Mouse (Mus musculus): ENCODE results near the gene Shc2. TPM values are rescaled to one million over a fixed set of nuclear protein-coding genes. Genes with fewer than 3 reads are reported as not detected.

Shc2 gene
- polyA plus RNA-seq, 1 experiment: 2.3 TPM

DNA sequence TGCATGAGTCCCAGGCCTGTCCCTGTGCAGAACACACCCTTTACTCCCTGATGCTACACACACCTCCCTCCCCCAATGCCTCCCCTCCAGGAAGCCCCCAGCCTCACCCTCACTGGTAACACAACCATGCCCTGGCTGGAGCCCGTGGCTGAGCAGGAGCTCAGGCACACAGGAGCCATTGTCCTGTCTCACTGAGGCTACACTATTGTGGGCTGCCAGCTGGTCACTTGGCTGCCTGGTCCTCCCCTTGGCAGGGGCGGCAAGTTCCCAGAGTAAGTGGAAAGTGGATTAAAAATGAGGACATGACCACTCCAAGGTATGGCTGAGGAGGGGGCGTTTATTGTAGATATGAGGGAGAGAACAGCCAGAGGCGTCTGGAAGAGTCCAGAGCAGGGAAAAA, 31.2 kb downstream of the Shc2 start:
- no peak overlapping the region for H3ac ChIP-seq (ENCODE audit: control insufficient read depth, insufficient read length)
- peaks cover 21% of the 10 kb centered on the region for H3K27me3 ChIP-seq (ENCODE audit: control insufficient read depth, insufficient read depth, insufficient read length)
- H3K79me2 ChIP-seq (ENCODE audit: control insufficient read depth, insufficient read depth): no peaks in the 10 kb centered on the region
- H3K4me3 ChIP-seq: no peak overlapping the region
- H3K4me2 ChIP-seq (ENCODE audit: low read depth): no peak overlapping the region
- H3K36me3 ChIP-seq (ENCODE audit: control insufficient read depth, insufficient read depth): no peaks in the 10 kb centered on the region
- TF ChIP-seq POLR2A (IDR thresholded peaks at IDR 0.05; ENCODE audit: insufficient read length, low read depth) (no peak), CEBPB (IDR thresholded peaks at IDR 0.05; ENCODE audit: insufficient read depth, poor library complexity, severe bottlenecking) (no peak), E2F4 (IDR thresholded peaks at IDR 0.05; ENCODE audit: insufficient read depth) (no peak), POLR2AphosphoS2 (IDR thresholded peaks at IDR 0.05; ENCODE audit: insufficient read length, low read depth) (no peak), TCF3 (IDR thresholded peaks at IDR 0.05; ENCODE audit: insufficient read length, low read depth) (no peak), MAX (IDR thresholded peaks at IDR 0.05; ENCODE audit: low read depth) (no peak), MYOG (IDR thresholded peaks at IDR 0.05; ENCODE audit: control insufficient read depth in 1 of 3, insufficient read depth in 1 of 3, insufficient read length in 2 of 3, low read depth in 2 of 3) (no peak), MYOD1 (IDR thresholded peaks at IDR 0.05; ENCODE audit: control insufficient read depth in 1 of 3, insufficient read length in 2 of 3, low read depth in 2 of 3) (no peak), SRF (IDR thresholded peaks at IDR 0.05; ENCODE audit: control insufficient read depth, insufficient read length, low read depth) (no peak), TCF12 (IDR thresholded peaks at IDR 0.05; ENCODE audit: insufficient read depth, poor library complexity, severe bottlenecking) (no peak)

DNA sequence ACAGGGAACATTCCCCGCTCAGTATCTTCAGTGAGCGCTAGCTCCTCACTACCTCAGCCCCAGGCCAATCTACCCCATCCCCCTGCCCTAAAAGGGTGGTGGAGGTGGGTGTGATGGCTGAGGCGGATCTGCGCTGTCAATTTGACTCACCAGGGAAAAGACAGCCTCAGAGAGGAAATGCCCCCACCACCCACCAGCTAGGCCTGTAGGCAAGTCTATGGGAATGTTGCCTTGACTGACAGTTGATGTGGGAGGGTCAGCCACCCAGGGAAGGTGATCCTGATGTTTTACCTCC, 39.8 kb downstream of the Shc2 start:
- peaks cover 34% of the 10 kb centered on the region for H3K27me3 ChIP-seq (ENCODE audit: control insufficient read depth, insufficient read depth, insufficient read length)
- TF ChIP-seq REST (IDR thresholded peaks at IDR 0.05; ENCODE audit: insufficient read depth, insufficient read length) (no peak), MYOD1 (IDR thresholded peaks at IDR 0.05; ENCODE audit: control insufficient read depth in 1 of 3, insufficient read length in 2 of 3, low read depth in 2 of 3) (no peak), TCF3 (IDR thresholded peaks at IDR 0.05; ENCODE audit: insufficient read length, low read depth) (no peak), TCF12 (IDR thresholded peaks at IDR 0.05; ENCODE audit: insufficient read depth, poor library complexity, severe bottlenecking) (no peak), POLR2AphosphoS2 (IDR thresholded peaks at IDR 0.05; ENCODE audit: insufficient read length, low read depth) (no peak), POLR2A (IDR thresholded peaks at IDR 0.05; ENCODE audit: insufficient read length, low read depth) (no peak), MAX (IDR thresholded peaks at IDR 0.05; ENCODE audit: low read depth) (no peak), SRF (IDR thresholded peaks at IDR 0.05; ENCODE audit: control insufficient read depth, insufficient read length, low read depth) (no peak), E2F4 (IDR thresholded peaks at IDR 0.05; ENCODE audit: insufficient read depth) (no peak), MYOG (IDR thresholded peaks at IDR 0.05; ENCODE audit: control insufficient read depth in 1 of 3, insufficient read depth in 1 of 3, insufficient read length in 2 of 3, low read depth in 2 of 3) (no peak), USF1 (IDR thresholded peaks at IDR 0.05; ENCODE audit: low read depth) (no peak), CEBPB (IDR thresholded peaks at IDR 0.05; ENCODE audit: insufficient read depth, poor library complexity, severe bottlenecking) (no peak)
- H3K4me3 ChIP-seq: no peak overlapping the region
- no peak overlapping the region for H3K4me2 ChIP-seq (ENCODE audit: low read depth)
- H3K36me3 ChIP-seq (ENCODE audit: control insufficient read depth, insufficient read depth): no peaks in the 10 kb centered on the region
- no peak overlapping the region for H3ac ChIP-seq (ENCODE audit: control insufficient read depth, insufficient read length)
- no peaks in the 10 kb centered on the region for H3K79me2 ChIP-seq (ENCODE audit: control insufficient read depth, insufficient read depth)

DNA sequence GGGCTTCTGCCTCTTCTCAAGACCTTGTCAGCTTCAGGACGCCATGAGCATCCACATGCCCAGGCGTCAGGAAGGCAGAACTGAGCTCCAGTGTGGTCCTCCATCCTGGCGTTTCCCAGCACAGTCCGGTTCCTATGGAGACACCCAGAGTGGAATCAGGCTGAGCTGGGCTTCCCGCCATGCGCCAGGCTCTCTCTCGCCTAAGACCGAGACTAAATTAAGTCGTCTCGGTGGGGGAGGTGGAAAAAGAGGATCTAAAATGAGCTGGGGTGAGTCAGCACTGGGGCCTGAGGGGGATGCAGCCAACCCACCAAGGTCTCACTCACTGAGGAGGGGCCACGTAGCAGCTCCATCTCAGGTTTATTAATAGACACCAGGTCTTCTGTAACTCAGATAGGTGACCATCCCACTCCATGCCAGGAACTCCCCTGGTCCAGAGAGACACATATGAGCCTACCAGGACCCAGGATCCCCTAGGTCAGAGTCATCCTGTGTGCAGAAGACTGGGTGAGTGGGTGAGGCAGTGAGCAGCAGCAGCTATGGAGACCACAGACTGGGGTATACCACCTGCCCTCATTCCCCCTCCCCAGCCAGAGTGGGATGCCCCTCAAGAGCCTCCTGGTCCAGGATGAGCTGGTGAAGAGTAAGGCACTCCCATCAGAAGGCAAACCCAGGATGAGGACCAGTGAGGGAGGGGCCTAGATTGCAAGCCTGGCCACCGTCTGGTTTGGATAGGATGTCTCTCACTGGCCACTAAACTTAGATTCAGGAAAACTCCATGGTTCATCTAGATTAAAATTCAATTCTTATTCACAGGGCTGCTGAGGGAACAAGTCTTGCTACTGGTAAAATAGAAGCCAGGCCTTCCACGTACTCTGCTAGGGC, 40.4 kb downstream of the Shc2 start:
- TF ChIP-seq POLR2AphosphoS2 (IDR thresholded peaks at IDR 0.05; ENCODE audit: insufficient read length, low read depth): no peak
- H3K4me3 ChIP-seq: no peak overlapping the region
- no peak overlapping the region for H3K4me2 ChIP-seq (ENCODE audit: low read depth)
- no peak overlapping the region for H3ac ChIP-seq (ENCODE audit: control insufficient read depth, insufficient read length)
- no peaks in the 10 kb centered on the region for H3K79me2 ChIP-seq (ENCODE audit: control insufficient read depth, insufficient read depth)
- peaks cover 34% of the 10 kb centered on the region for H3K27me3 ChIP-seq (ENCODE audit: control insufficient read depth, insufficient read depth, insufficient read length)
- H3K36me3 ChIP-seq (ENCODE audit: control insufficient read depth, insufficient read depth): no peaks in the 10 kb centered on the region

GRCm38 (mm10) chr10:79595590-79595929, 42.2 kb downstream of the Shc2 start:
- Histone ChIP-seq H3K36me3 (ENCODE audit: control insufficient read depth, insufficient read depth) (no peaks in the 10 kb centered on the region), H3K4me3 (no peak overlapping the region), H3ac (ENCODE audit: control insufficient read depth, insufficient read length) (no peak overlapping the region), H3K79me2 (ENCODE audit: control insufficient read depth, insufficient read depth) (no peaks in the 10 kb centered on the region), H3K27me3 (ENCODE audit: control insufficient read depth, insufficient read depth, insufficient read length) (peaks cover 34% of the 10 kb centered on the region), H3K4me2 (ENCODE audit: low read depth) (no peak overlapping the region)
- TF ChIP-seq E2F4 (IDR thresholded peaks at IDR 0.05; ENCODE audit: insufficient read depth): no peak
- no peak for TF ChIP-seq TCF12 (IDR thresholded peaks at IDR 0.05; ENCODE audit: insufficient read depth, poor library complexity, severe bottlenecking)
- TF ChIP-seq MYOG (IDR thresholded peaks at IDR 0.05; ENCODE audit: control insufficient read depth in 1 of 3, insufficient read depth in 1 of 3, insufficient read length in 2 of 3, low read depth in 2 of 3): no peak
- TF ChIP-seq MYOD1 (IDR thresholded peaks at IDR 0.05; ENCODE audit: control insufficient read depth in 1 of 3, insufficient read length in 2 of 3, low read depth in 2 of 3): no peak
- no peak for TF ChIP-seq POLR2AphosphoS2 (IDR thresholded peaks at IDR 0.05; ENCODE audit: insufficient read length, low read depth)
- TF ChIP-seq MAX (IDR thresholded peaks at IDR 0.05; ENCODE audit: low read depth): no peak
- no peak for TF ChIP-seq USF1 (IDR thresholded peaks at IDR 0.05; ENCODE audit: low read depth)
- no peak for TF ChIP-seq SRF (IDR thresholded peaks at IDR 0.05; ENCODE audit: control insufficient read depth, insufficient read length, low read depth)
- TF ChIP-seq REST (IDR thresholded peaks at IDR 0.05; ENCODE audit: insufficient read depth, insufficient read length): no peak
- TF ChIP-seq CEBPB (IDR thresholded peaks at IDR 0.05; ENCODE audit: insufficient read depth, poor library complexity, severe bottlenecking): no peak
- no peak for TF ChIP-seq TCF3 (IDR thresholded peaks at IDR 0.05; ENCODE audit: insufficient read length, low read depth)
- TF ChIP-seq POLR2A (IDR thresholded peaks at IDR 0.05; ENCODE audit: insufficient read length, low read depth): no peak
